Mouse (Mus musculus) kidney, adult 2 months (tissue): ENCODE data around the gene Pld1. TPM values are rescaled to one million over a fixed set of nuclear protein-coding genes. Genes with fewer than 3 reads are reported as not detected.

Source experiments
- DNase-seq: peaks from one replicate; pipeline ENCODE4 v3.0.0; 2021
- H3K27ac ChIP-seq: fragments of 200-500 bp; 2 replicates; pipeline ENCODE4 v1.5.1; 2012; ENCODE audit warnings: low read depth, low read length, control low read depth, inconsistent platforms; ENCODE audit not compliant: insufficient read depth
- H3K27me3 ChIP-seq: fragments of 200-500 bp; replicated peaks from 2 replicates; pipeline ENCODE4 v1.6.1; 2012; ENCODE audit warnings: mild to moderate bottlenecking, moderate library complexity, low read length, inconsistent platforms; ENCODE audit not compliant: control insufficient read depth, insufficient read depth
- H3K36me3 ChIP-seq: fragments of 200-500 bp; 2 replicates; pipeline ENCODE4 v1.6.1; 2012; ENCODE audit warnings: mild to moderate bottlenecking, moderate library complexity, low read length, inconsistent platforms; ENCODE audit not compliant: control insufficient read depth, insufficient read depth
- H3K4me1 ChIP-seq: fragments of 200-500 bp; 2 replicates; pipeline ENCODE4 v1.6.1; 2011; ENCODE audit warnings: low read length; ENCODE audit not compliant: control insufficient read depth, insufficient read depth
- H3K4me3 ChIP-seq: fragments of 200-500 bp; 2 replicates; pipeline ENCODE4 v1.5.1; 2011; ENCODE audit warnings: mild to moderate bottlenecking, low read depth, low read length, control low read depth; ENCODE audit not compliant: insufficient read depth
- CTCF ChIP-seq: fragments of 200-500 bp; conservative IDR thresholded peaks from 2 replicates; pipeline ENCODE4 v1.5.1; 2011; ENCODE audit warnings: low read depth, mild to moderate bottlenecking, control low read depth, low read length, moderate library complexity, mixed read lengths; ENCODE audit not compliant: insufficient read depth, insufficient read length
- POLR2A ChIP-seq: fragments of 200-500 bp; IDR thresholded peaks from one replicate; pipeline ENCODE4 v1.6.1; 2011; ENCODE audit warnings: low read depth, low read length, control low read depth
- WGBS: fragments of 180-500 bp; shearing (Covaris S2); methylation state at CpG from one replicate; pipeline ENCODE4 v1.1.7; 2018; 5-methylcytosine and 5-hydroxymethylcytosine counted together
- polyA plus RNA-seq: library from polyadenylated mRNA; depleted of rRNA; stranded (reverse); fragments of >200 nt; gene quantifications from 2 replicates; pipeline ENCODE4 v1.2.3, GENCODE M21; 2012

Gene Pld1
- polyA plus RNA-seq, 1 experiment, result 5.8 TPM

- H3K36me3 ChIP-seq, result no peaks in the 10 kb centered on the region
- WGBS, result 75% methylated on average over 5 of the region's 5 CpGs
- no peak overlapping the region for H3K27ac ChIP-seq
- peak; percentile 64 for DNase-seq
- H3K27me3 ChIP-seq, result no peaks in the 10 kb centered on the region
- H3K4me1 ChIP-seq, result no peaks in the 10 kb centered on the region
- TF ChIP-seq POLR2A, result no peak
- no peak for TF ChIP-seq CTCF
- no peak overlapping the region for H3K4me3 ChIP-seq
Measured at GRCm38 (mm10) chr3:27949175-27949872, 10.8 kb downstream of the Pld1 start.

- TF ChIP-seq POLR2A (no peak), CTCF (no peak)
Measured at GRCm38 (mm10) chr3:27949873-27950250, 11.4 kb downstream of the Pld1 start.

GRCm38 (mm10) chr3:27950726-27951125 lies 12.2 kb downstream of the Pld1 start:
- Histone ChIP-seq H3K4me3 (no peak overlapping the region), H3K36me3 (no peaks in the 10 kb centered on the region), H3K27ac (no peak overlapping the region), H3K27me3 (no peaks in the 10 kb centered on the region), H3K4me1 (no peaks in the 10 kb centered on the region)
- DNase-seq, result no peak
- TF ChIP-seq POLR2A (no peak), CTCF (no peak)
- 98% methylated on average over 2 of the region's 2 CpGs for WGBS

More at GRCm38 (mm10) chr3:27949873-27950250, 11.4 kb downstream of the Pld1 start:
- Histone ChIP-seq H3K4me3 (no peak overlapping the region), H3K27ac (no peak overlapping the region), H3K4me1 (no peaks in the 10 kb centered on the region), H3K36me3 (no peaks in the 10 kb centered on the region), H3K27me3 (no peaks in the 10 kb centered on the region)
- 89% methylated on average over 6 of the region's 6 CpGs for WGBS
- DNase-seq, result no peak

GRCm38 (mm10) chr3:27951721-27952120 lies 13.2 kb downstream of the Pld1 start:
- no peak overlapping the region for H3K4me3 ChIP-seq
- H3K36me3 ChIP-seq, result no peaks in the 10 kb centered on the region
- no peaks in the 10 kb centered on the region for H3K27me3 ChIP-seq
- H3K27ac ChIP-seq, result no peak overlapping the region
- WGBS, result 87% methylated on average over 4 of the region's 4 CpGs
- TF ChIP-seq POLR2A, result no peak
- no peak for TF ChIP-seq CTCF
- no peaks in the 10 kb centered on the region for H3K4me1 ChIP-seq
- no peak for DNase-seq

DNA sequence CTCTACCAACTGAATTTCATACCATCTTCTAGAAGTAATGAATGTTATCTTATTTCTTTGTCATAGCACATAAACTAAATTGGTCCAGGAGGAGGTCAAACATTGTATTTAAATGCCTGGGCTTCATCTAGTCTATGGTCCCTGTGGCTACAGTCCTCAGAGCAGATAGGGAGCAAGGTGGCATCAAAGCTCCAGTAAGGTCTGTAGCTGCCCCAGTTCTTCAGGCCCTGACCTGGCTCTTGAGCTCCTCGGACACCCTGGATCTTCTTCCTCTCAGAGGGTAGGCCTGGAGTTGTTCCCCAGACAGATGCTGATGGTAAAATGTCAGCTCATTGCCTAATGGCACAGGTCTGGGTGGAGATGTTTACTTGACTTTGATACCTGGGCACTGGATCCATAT lies 17.5 kb downstream of the Pld1 start:
- Histone ChIP-seq H3K4me3 (no peak overlapping the region), H3K36me3 (no peaks in the 10 kb centered on the region), H3K27me3 (no peaks in the 10 kb centered on the region), H3K27ac (no peak overlapping the region), H3K4me1 (peaks cover 2% of the 10 kb centered on the region; the same call in 1 of the 2 replicates)
- WGBS, result 89% methylated on average over 1 of the region's 1 CpGs
- DNase-seq, result no peak
- TF ChIP-seq CTCF, result no peak
- TF ChIP-seq POLR2A, result no peak

- TF ChIP-seq POLR2A (no peak), CTCF (no peak)
- H3K27me3 ChIP-seq, result no peaks in the 10 kb centered on the region
- no peak overlapping the region for H3K27ac ChIP-seq
- 68% methylated on average over 6 of the region's 6 CpGs for WGBS
- DNase-seq, result peak; percentile 89
- H3K4me3 ChIP-seq, result no peak overlapping the region
- no peaks in the 10 kb centered on the region for H3K36me3 ChIP-seq
- peaks cover 2% of the 10 kb centered on the region; the same call in 1 of the 2 replicates for H3K4me1 ChIP-seq
Measured at GRCm38 (mm10) chr3:27959221-27959620, 20.7 kb downstream of the Pld1 start.

DNA sequence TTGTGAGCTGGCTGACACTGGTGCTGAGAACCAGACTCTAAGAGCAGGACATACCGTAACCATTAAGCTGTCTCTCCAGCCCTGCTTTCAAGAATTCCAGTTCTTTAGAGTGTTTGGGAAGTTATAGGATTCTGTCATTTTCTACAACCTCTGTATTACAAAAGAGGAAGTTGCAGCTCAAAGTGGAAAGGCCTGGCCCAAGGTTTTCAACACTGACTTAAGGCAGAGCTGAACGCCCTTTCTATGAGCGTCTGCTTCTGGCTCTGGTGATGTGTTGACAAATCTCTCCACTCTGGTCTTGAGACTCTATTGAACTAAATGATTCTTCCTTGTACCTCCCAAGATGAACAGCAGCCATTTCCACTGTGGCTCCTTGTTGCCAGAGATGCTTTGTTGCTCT lies 22.7 kb downstream of the Pld1 start:
- no peak for DNase-seq
- TF ChIP-seq CTCF (no peak), POLR2A (no peak)
- H3K36me3 ChIP-seq, result no peaks in the 10 kb centered on the region
- H3K27me3 ChIP-seq, result no peaks in the 10 kb centered on the region
- no peak overlapping the region for H3K27ac ChIP-seq
- H3K4me3 ChIP-seq, result no peak overlapping the region
- WGBS, result 94% methylated on average over 3 of the region's 3 CpGs
- peaks cover 2% of the 10 kb centered on the region; the same call in 1 of the 2 replicates for H3K4me1 ChIP-seq
